Mouse (Mus musculus) cerebellum, adult 2 months (tissue): Measurements from ENCODE around the gene Bcl11b.

ENCODE experiments used
- CTCF ChIP-seq: fragments of 200-500 bp; IDR thresholded peaks from 2 replicates; pipeline ENCODE4 v1.5.1; 2011; ENCODE audit warnings: low read depth, mild to moderate bottlenecking, control low read depth, low read length, moderate library complexity, borderline replicate concordance; ENCODE audit not compliant: insufficient read depth
- POLR2A ChIP-seq: fragments of 200-500 bp; IDR thresholded peaks from 2 replicates; pipeline ENCODE4 v1.6.1; 2011; ENCODE audit warnings: low read length, control low read depth, borderline replicate concordance; ENCODE audit not compliant: insufficient read depth

DNA sequence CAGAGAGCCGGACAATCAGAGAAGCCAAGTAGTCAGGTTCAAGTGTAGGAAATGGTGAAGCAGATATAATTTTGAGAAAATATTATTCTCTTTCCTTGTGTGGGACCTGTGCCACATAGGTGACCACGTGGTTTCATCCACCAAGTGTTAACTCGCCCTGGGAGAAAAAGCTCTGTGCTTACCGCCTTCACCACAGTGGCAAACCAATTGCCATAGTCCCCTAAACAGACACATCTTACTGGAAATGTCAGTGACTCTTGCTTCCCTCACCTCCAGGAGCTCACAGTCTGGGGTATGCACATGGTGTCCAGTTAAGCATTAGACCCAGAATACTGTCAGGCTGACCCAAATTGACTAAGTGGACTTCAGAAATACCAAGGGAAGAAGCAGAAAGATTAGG is 78.7 kb downstream of the Bcl11b start:
- TF ChIP-seq POLR2A (no peak), CTCF (no peak)
